Mouse (Mus musculus) heart, adult 11 months (tissue): Measurements from ENCODE around the gene Oscp1.

ENCODE experiments used
- DNase-seq: peaks from one replicate; pipeline ENCODE4 v3.0.0; 2022

The Oscp1 gene

DNA sequence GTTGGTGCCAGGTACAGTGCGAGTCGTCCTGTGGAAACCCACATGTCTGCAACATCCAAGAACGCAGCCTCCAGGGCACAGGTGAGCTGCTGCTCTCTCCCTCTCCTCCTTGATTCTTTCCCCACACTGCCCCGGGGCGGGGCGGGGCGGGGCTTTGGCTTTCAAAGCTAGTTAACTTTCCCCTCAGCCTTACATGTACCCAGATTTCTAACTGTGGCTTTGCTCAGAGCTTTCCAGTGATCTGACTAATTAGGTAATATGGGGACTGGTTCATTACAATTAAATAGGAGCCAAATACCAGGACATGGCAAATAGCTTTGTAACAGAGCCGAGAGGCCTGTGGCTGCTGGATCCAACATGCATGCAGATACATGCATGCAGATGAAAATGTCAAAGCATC, 26.0 kb downstream of the Oscp1 start:
- no peak for DNase-seq

DNA sequence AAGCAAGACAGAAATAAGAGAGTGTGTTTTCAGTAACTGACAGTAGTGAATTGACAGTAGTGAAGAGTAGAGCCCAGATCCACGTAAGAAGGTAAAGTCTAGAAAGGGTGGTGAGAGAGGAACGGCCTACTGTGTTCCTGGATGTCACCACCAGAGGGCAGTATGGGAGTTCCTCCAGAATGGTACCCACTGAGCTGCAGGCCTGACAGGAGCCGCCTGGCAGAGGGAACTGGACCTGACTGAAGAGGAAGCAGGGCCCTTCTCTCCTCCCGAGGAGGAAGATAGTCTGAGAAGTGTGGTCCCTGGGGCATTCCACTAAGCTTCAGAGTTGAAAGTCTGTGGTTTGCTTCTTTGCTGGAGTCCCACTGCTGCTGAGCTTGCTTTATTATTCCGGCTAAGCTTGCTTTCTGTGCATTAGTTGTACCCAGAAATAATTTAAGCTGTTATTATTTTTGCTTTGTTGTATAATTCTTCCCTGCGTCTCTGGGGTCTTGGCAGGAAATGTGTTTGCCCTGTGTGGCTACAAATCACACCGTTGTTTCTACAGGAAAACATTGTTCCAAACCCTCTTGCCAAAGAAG, 27.7 kb downstream of the Oscp1 start:
- peak; percentile 99 for DNase-seq

DNA sequence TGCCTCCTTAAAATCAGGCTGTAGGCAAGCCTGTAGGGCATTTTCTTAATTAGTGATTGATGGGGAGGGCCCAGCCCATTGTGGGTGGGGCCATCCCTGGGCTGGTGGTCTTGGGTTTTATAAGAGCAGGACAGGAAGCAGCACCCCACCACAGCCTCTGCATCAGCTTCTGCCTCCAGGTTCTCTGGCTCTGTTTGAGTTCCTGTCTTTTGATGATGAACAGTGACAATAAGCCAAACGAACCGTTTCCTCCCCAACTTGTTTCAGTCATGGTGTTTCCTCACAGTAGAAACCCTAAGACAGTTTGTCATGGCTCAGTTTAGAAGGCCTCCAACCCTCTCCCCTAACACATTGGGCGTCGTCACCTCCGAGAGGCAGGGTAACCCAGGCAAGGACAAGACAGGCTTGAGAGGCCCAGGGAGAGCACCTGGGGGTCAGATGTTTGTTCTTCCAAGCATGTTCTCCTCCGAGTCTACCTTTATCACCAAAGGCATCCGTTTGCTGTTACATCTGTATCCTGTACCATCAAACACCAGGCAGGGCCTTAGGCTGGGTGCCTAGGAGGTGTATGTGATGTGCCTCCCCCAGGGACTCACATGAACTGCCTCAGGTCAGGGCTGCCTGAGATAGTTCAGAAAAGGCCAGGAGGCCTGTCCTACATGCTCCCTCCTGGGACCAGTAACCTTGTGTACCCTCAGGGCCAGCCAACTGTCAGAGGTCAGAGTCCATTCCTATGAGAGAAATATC, 31.9 kb downstream of the Oscp1 start:
- DNase-seq: no peak

DNA sequence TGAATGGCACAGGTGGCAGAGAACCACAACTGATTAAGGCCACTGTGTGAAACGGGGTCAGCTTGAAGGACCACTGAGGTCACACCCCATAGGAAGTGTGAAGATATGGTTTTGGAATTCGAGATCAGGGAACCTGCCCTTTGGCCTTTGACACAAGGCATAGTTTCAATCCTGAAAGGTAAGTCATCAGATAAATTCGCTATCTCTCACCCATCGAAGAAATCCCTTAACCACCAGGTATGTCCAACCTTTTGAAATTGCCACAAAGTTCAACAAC, 32.4 kb downstream of the Oscp1 start:
- DNase-seq: no peak

DNA sequence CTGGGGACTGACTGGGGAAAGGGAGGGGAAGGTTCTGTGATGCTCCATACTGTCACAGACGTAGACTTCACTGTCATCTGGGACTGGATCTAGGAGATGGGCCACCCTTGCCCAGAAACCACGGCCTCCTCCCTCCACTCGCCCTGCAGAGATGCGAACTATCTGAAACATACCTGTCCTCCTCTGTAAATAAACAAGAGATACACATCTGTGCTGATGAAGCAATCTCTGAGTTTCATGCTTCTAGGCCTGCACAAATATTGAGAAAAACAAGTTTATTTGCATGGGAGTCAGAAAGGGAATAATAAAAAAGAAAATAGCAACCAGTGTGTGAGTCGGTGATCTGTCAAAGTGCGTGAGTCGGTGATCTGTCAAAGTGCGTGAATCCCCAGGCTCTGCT, 33.5 kb downstream of the Oscp1 start:
- DNase-seq: no peak

DNA sequence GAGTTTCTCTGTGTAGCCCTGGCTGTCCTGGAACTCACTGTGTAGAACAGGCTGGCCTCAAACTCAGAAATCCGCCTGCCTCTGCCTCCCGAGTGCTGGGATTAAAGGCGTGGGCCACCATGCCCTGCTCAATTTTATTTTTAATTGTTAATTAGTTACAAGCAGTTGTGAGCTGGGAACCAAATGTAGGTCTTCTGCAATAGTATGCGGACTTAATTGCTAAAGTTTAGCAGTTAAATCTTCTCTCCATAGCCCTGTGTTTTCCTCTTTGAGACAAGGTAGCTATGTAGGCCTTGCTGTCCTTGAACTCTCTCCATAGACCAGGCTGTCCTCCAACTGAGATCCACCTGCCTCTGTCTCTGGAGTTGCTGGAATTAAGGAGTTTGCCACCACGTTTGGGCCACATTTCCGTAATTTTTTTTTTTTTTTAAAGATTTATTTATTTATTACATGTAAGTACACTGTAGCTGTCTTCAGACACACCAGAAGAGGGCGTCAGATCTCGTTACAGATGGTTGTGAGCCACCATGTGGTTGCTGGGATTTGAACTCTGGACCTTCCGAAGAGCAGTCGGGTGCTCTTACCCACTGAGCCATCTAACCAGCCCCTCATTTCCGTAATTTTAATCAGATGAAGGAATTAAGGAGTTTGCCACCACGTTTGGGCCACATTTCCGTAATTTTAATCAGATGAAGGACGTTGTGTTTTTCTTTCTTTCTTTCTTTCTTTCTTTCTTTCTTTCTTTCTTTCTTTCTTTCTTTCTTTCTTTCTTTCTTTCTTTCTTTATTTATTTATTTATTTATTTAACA, 37.5 kb downstream of the Oscp1 start:
- DNase-seq: peak; percentile 81

DNA sequence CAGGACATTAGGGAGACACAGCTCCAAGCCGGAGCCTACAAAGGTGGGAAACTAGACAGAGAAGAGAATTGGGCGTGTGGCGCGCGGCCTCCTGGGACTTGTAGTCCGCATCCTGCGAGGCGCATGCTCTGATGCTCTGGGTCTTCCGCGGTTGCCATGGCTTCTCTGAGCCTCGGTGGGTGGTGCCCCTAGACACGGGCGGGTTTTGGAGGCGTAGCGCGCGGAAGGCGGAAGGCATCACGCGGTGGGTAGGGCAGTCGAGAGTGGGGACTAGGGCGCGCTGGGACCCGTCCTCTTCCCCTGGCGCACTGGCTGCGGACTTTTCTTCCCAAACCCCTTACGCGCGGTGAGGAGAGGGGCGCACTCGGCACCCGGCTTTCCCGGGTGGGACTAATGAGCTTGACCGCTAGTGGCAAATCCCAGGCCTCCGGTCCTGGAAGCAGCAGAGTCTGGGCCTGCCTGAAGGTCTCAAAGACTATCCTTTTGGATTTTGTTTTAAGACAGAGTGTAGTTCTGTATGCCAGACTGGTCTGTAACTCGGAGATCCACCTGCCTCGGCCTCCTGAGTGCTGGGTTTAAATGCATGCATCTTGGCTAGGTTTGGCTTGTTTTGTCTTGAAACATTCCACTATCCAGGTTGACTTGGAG, 38.2 kb downstream of the Oscp1 start, which contains the start of gene Lsm10:
Lsm10 (plus strand) TSS at position 160 of the 648 bp plus-strand sequence.
- peak; percentile 100 for DNase-seq

DNA sequence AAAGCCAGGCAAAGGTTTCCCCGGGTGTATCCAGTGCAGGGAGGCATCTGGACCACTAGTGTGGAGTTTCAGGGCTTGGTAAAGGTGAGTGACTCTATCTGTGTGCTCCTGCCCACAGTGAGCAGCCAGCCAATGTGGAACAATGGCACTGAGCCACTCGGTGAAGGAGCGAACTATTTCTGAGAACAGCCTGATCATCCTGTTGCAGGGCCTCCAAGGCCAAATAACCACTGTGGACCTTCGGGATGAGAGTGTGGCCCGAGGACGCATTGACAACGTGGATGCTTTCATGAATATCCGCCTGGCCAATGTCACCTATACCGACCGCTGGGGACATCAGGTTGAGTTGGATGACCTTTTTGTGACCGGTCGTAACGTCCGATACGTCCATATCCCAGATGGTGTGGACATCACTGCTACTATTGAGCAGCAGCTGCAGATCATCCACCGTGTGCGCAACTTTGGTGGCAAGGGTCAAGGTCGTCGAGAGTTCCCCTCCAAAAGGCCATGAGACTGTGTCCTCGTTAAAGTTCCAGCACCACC, 39.4 kb downstream of the Oscp1 start:
- DNase-seq: peak; percentile 91

DNA sequence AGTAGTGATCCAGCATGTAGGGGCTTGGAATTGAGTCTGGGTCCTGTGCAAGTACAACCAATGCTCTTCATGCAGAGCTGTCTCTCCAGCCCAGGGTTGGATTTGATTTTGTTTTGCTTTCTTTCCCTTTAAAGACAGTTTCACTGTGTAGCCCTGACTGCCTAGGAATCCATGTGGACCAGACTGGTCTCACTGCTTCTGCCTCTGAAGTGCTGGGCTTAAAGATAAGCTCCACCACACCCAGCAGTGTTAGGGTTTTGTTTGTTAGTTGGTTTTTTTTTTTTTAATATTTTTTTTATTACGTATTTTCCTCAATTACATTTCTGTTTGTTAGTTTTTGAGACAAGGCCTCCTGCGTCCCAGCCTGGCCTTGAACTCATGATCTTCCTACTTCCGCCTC, 41.0 kb downstream of the Oscp1 start:
- no peak for DNase-seq

DNA sequence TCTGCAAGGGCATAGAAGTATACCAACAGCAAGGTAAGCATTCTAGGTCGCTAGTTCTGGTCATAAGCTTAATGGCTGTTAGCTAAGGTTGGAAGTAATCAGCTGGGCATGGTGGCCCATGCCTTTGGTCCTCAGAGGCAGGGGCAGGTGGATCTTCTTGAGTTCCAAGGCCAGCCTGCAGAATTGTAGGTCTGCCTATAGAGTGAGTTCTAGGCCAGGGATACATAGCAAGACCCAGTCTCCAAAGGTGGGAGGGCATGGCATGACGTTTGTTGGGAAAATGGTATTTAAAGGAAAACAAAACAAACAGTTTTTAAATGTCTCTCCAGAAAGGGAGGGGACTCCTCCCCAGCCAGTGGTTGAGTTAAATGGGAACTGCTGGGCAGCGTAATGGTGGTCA, 42.4 kb downstream of the Oscp1 start:
- DNase-seq: peak; percentile 79

DNA sequence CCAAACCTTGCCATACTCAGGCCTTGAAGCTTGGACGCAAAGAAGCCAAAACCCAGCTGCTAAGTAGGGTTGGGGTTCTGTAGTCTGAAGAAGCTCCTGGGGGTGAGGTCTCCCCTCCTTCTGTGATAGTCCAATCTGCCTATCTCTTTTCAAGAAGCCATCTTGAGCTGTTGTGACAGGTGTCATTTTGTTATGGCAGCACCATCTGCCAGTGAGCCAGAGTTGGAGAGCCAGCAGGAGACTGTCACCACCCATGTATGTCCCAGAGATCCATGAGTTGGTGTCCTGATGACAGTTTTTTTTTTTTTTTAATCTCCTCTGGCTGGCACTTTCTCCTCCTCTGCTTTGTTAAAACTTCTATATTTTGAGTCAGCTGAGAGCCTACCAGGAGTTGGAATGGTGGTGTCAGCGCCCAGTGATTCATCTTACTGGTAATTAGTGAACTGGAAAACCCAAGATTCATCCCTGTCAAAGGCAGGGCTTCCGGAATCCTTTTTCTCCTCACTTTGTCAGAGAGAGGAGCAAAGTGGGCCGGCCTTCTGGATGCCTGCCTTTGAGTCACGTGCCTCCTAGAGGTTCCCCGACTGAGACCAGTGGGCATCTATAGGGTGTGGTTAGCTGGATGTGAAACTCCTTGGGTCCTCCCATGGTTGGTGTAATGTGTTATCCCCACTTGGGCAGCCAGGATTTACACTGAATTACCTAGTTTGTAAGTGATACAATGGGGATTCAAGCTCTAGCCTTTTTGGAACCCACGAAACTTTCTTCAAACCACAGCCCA, 43.9 kb downstream of the Oscp1 start:
- peak; percentile 97 for DNase-seq

DNA sequence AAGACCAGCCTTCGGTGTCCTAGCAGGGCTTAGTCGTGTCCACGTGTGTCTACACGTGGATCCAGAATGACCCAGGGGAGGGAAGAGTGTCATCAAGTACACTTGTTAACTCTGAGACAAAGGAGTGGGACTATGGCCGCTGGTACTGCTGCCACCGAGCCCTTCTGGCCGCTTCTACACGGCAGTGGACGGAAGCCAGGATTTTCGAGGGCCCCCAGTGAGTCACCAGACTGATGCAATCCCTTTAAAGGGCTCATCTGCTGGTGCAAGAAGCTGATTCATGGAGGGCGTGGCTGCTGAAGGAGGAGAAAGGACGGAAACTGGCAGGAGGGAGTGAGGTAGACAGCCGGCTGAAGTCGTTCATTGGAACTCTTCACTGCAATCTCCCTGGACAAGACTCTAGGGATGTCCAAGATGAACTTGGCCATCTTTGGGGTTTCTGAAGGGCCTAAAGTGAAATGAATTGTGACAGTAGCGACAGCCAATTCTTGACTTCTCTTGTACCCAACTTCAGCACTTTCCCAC, 44.8 kb downstream of the Oscp1 start:
- DNase-seq: peak; percentile 99

DNA sequence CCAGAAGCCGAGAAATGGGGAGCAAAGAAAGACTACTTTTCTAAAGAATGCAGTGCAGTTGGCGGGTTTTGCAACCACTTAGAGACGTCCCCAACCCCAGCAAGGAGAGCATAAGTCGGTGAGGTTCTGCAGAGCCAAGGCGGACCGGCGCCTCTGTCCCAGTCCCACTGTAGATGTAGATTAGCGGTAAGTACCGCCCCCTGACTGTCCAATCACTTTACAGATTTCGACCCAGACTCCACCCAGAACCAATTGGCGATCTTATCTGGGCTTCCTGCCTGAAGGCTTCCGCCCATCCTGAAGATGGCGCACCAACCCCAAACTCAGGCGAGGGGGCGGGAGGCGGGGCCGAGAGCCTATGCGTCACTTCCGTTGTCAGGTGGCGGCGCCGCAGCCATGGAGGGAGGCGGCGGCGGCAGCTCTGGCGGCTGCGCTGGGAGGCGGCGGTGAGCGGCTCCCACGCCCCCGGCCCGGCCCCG, 45.3 kb downstream of the Oscp1 start, which contains the start of gene Stk40:
Stk40 (plus strand) TSS at position 368 of the 479 bp plus-strand sequence.
- DNase-seq: peak; percentile 100

DNA sequence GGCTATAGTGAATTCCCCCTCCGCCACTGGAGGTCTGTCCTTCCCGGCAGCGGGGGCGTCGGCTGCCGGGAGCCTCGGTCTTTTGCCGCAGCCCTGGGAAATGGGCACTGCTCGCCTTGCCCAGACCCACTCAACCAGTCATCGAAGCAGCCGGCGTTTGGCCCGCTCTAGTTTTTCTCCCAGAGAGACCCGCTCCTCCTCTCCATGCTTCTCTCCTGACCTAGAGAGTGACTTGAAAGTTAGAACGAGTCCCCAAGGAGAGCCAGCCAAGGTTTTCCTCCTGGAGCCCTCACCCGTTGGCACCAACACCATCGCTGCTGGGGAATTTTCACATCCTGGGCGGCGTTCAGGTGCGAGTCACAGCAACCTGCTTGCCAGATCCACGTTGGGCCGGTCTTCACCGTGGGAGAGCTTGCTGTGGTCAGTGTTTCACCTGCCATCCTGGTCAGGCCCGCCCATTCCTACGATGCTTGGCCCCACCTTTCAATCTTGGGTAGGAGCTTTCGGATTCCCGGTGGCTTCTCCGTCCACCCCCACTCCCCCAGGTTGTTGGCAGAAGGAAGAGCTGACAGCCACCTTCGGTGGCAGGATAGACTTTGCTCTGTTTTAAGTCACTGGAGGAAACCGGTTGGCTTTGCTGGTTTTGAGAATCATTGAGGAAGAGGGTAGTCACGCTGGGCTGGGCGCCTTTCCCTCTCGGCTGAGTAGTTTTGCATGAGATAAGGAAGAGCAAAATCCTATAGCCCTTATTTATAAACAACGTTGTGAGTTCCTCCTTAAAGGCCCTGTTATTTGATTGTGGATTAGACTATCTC, 46.1 kb downstream of the Oscp1 start:
- DNase-seq: peak; percentile 96

DNA sequence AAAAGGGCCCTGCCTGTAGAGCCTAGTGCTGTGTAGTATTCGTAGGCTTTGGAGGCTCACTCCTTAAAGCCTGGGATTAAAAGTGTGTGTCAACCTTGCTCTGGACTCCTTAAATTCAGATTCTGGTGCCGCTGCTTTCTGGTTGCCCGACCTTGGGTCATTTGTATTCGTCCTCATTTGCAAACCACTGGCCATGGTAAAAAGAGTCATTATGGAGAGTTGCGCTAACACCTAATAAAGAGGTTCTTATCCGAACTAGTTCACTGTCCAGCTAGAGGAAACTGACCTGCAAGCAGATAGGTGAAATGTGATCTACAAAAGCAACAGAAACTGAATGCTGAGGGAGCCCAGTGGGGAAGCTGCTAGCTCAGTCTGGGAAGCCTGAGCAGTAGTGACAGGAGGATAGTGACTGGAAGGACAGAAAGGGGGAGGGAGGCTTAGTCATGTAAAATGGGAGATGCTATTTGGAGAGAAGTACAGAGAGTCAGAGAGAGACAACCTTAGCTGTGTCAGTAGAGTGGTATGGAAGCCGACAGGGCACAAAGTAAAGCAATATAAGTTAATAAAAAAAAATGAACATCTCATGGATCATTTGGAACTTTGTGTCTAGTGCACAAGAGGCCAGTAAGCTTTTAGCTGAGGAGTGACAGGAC, 46.9 kb downstream of the Oscp1 start:
- DNase-seq: peak; percentile 82

DNA sequence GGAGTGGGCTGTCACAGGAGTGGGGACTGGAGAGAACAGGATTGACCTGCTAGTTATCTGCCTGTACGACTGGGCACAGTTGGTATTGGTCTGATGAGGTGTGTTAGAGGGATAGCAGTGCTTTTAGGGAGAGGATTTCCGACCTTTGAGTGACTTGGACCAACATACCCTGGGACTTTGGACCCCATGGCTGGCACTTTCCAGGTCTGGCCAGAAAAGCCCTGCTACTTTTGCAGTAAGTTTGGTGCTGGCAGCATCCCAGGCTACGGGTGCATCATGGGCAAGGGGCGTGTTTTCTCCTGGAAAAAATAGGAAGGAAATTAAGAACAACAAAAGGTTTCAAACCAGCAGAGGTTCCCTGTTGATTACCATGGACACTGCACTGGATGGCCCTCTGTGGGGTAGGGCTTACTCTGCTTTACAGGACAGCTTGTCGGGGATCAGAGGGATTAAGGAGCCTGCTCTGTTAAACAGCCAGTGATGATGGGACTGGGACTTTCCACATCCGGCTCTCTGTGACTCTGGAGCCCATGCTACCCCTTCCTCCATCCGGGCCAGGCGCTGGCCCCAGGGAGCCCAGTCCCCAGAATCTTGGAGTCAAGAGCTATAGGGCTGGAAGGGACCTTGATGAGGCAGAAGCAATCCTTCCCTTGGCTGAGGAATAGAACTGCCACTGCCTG, 49.8 kb downstream of the Oscp1 start:
- no peak for DNase-seq

DNA sequence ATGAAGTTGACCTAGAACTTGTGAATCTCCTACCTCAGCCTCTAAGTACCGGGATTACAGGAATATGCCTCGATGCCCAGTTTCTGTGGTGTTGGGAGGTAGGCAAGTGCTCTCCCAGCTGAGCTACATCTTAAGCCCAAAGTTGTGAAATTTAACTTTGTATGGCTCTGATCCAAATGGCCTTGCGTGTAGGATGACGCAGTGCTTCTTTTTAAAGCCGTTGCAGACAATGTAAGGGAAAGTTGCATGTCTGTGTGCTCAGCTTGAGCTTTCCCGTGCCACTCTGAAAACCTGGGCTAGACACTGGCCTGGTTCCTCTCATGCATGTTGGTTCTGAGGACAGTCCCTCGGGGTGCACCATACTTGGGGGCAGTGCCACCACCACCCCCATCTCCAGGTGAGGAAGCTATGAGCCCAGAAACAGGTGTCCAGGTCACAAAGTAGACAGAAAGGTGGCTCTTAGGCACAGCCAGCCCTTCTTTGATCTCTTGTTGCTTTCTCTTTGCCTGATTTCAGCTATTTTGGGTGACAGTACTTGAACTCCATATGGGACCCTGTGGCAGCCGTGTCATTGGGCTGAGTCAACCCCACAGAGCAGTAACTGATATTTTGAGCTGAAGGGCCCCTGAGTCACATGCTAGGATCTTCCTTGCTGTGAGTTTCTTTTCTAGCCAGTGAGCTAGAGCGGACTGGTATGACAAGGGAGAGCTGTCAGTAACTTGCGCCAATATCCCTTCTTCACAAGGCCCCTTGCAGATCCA, 51.4 kb downstream of the Oscp1 start:
- DNase-seq: peak; percentile 95

DNA sequence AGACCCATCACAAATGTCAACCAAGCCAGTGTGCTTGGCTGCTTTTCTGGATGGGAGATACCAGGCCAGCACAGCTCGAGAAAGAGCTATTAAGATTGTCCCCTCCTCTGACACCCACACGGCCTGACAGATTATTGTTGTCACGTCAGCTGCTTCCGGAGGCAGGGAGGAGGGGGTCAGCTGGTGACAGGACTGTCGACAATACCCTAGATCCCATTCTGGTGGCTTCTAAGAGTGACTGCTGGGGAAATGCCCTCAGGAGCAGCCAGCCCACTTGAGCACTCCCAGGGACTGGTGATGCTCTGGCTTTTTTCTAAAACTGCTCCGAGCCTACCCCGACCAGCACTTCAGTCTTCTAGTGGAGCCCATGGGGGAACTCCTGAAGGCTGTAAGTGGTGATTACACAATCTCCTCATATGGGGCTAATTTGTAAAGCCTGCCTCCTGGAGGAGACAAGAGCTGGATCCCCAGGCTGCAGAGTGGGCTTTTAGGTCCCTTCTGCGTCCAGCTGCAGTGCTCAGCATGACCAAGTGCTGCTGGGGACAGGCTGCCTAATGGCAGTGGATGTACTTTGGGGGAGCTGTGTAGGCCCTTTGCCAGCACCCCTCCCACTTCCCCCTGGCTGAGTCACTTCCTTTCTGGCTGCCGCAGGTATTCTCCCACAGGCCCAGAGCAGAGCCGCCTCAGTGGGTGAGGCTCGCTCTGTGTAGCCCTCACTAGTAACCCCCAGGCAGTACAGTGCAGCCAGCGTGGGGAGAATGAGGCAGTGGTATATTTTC, 52.2 kb downstream of the Oscp1 start:
- peak; percentile 100 for DNase-seq
